Mouse (Mus musculus): ENCODE measurements around the gene Acp5. TPM values are rescaled to one million over a fixed set of nuclear protein-coding genes. Genes with fewer than 3 reads are reported as not detected.

Gene Acp5
- polyA plus RNA-seq, 2 experiments from 2014 or later, result 208 to 219 TPM

- no peak for ATAC-seq
Measured at GRCm38 (mm10) chr9:22138480-22138879, 3.0 kb upstream of the Acp5 start.

- no peak for ATAC-seq
Measured at GRCm38 (mm10) chr9:22136765-22137547, 1.4 kb upstream of the Acp5 start.

DNA sequence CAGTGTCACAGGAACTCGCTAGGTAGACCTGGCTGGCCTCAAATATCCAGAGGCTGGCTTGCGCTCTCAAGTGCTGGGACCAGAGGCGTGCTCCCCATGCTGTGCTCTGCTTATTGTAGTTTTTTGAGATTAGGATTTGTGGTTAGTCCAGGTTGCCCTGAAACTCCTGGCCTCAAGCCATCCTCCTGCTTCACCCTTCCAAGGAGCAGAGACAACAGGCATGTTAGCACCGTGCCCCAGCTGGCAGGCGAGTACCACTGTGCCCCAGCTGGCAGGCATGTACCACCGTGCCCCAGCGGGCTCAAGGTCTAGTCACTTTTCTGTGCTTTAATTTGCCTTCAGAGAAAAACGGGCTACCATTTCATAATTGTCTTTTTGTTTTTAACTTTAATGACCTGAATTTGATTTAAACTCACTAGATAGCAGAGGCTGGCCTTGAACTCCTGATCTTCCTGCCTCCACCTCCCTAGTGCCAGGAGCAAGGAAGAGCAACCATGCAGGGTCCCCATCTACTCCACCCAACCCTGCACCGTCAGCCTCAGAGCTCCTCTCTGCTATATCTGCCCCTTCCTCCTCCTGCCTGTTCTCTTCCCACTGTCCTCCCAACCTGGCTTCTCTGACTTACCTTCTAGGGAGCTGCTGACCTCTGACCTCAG lies 395 bp downstream of the Acp5 start:
- no peak for ATAC-seq

DNA sequence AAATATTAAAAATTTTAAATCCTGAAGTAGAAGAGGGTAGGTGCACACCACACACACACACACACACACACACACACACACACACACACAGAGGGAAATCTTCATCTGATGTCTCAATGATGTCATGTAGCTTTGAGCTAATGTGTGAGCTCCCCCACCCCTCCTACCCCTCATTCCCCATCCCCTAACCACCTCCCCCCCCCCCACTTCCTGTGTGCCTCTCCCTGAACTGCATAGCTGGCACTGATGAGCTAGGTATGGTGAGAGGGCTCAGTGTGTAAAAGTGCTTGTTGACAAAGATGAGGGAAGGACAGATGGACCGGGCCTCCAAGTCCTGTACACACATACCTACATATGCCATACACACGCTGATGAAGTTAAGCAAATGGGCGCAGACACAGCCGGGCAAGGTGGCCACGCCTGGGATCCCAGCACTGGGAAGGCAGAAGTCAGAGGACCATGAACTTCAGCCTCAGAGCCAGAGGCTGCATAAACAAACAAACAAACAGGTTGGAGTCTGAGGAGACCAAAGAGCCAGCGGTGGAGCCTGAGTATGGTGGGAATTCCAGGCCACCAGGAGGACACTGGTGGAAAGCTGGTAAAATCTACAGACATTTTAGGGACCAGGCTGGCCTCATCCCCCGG lies 1.1 kb downstream of the Acp5 start:
- peak; percentile 36 for ATAC-seq

DNA sequence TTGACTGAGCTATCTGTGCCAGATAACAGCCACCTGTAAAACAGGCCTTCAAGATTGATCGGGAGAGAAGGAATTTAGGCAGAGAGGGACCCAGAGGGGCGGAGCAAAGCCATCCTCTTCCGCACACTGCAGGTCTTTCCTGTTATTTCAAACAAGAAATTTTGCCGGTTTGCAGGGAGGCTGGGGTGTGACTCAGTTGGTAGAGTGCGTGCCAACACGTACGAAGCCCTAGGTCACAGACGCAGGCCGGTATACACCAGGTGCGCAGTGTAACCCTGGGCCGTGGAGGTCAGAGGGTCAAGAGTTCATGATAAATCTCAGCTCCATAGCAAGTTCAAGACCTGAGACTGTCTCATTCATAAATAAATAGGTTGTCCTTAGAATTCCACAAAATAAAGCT lies 3.3 kb downstream of the Acp5 start:
- peak; percentile 36 for ATAC-seq

DNA sequence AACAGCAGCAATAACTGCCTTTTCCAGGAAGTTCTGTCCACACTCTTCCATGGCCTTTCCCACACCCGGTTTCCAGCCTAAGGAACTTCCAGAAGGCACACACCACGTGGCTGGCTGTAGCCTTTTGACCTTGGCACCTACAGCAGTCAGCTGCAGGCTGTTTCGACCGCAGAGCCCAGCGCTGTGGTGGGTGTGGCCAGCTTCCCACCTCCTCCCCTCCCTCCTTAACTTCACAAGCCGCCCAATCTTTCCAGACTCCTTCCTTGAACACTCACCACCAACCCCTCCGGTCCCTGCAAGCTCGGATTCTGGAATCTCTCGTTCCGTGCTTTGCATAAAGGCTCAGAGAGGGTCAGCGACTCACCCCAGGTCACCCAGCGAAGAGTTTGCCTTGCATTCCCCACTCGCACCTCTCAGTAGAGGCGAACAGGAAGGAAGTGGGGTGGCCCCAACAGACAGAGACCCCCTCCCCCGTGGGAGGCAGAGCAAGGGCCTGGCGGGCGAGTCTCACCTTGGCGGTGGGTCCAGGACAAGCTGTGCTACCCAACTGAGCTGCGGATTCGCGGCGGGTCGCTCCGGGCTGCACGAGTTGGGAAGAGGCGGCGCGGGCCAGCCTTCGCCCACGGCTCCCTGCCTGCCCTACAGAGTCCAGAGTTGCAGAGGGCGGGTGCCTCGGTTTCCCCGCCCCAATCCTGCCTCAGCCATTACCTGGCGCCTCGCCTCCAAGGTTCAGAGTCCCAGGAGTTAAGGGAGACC lies 4.1 kb downstream of the Acp5 start:
- peak; percentile 29 for ATAC-seq

DNA sequence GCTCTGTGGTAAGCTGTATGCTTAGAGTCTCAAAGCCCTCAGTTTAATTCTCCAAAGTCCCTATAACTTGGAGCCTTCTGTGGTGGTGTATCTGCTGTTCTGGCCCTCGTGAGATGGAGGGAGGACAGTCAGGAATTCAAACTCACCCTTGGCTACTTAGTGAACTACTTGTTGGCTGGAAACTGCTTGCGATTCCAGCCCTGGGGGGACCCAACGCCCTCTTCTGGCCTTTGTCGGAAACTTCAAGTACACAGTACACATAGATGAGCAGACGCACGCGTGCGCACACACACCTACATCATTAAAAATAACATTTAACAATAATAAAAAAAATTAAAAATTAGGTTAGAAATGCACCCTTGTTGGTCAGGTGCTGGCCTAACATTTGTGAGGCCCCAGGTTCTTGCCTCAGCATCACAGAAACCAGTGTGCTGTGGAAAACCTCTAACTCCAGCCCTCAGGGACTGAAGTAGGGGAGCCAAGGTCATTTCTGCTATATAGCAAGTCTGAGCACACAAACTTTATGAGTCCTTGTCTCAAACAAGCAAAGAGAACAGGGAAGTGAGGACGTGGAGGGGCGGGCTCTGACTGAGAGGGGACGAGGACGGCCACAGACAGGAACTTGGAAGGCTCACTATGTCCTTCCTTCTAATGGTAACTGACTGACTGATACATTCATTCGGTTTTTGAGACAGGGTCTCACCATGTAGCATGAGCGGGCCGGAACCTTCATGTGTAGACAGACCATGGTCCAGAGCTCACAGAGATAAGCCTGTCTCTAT lies 10.1 kb downstream of the Acp5 start:
- ATAC-seq, result no peak

- ATAC-seq, result no peak
Measured at GRCm38 (mm10) chr9:22124169-22124568, 11.3 kb downstream of the Acp5 start.

DNA sequence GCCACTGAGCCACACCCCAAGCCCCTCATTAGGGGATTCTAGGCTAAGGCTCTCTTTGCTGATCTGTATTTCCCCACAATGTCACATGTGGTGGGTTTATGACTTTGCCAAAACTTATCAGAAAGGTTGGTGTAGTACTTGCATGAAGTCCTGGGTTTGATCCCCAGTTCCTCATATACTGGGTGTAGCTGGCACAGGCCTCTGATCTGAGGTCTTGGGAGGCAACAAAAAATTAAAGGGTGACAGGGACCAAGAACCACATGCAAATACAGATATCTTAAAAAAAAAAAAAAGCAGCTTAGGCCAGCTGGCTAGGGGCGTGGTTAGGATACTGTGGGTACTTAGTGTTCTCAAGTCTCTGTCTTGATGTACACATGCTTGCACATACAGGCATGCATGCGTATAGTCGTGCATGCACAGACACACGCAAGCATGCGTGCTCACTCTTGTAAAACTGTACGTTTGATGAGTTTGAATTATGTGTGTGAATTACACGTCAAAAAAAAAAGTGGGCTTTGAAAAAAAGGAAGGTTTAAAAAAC lies 12.4 kb downstream of the Acp5 start:
- peak; percentile 32 for ATAC-seq

GRCm38 (mm10) chr9:22122005-22122404 lies 13.5 kb downstream of the Acp5 start:
- no peak for ATAC-seq

- no peak for ATAC-seq
Measured at GRCm38 (mm10) chr9:22121545-22121944, 14.0 kb downstream of the Acp5 start.

- no peak for ATAC-seq
Measured at GRCm38 (mm10) chr9:22119543-22119942, 16.0 kb downstream of the Acp5 start.

- peak; percentile 35 for ATAC-seq
Measured at GRCm38 (mm10) chr9:22117754-22118456, 17.6 kb downstream of the Acp5 start.

DNA sequence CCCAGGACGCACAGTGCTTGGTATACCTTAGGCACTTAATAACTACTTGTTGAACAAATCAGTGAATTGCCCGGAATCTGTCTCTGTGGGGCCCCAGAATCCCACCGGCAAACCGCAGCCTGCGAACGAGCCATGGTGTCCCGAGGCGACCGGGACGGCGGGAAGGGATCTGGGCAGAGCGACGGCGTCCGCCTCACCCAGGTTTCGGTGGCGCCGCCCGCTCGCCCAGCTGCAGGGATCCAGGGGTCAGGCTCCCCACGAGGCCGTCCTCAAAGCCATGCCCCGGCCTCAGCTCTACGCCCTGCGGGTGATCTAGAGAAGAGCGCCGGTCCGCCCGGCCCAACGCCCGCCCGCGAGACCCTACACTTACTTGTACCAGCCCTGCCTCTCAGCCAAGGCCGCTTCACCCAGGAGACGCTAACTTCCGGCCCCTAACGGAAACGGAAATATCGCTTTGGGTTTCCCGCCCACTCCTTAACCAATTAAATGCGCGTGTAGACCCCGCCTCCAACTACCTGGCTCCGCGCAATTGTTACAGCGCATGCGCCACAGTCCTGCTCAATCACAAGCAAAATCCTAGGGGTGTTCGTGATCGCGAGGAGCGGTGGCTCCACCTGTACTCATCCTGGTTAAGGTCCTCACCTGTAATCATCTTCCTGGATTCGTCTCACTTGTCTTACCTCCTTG lies 18.6 kb downstream of the Acp5 start, which contains the start of gene Elof1:
TSS of gene Elof1 (minus strand) at position 433 of the 687 bp plus-strand sequence.
- peak; percentile 98 for ATAC-seq

GRCm38 (mm10) chr9:22116086-22116485 lies 19.4 kb downstream of the Acp5 start:
- no peak for ATAC-seq

DNA sequence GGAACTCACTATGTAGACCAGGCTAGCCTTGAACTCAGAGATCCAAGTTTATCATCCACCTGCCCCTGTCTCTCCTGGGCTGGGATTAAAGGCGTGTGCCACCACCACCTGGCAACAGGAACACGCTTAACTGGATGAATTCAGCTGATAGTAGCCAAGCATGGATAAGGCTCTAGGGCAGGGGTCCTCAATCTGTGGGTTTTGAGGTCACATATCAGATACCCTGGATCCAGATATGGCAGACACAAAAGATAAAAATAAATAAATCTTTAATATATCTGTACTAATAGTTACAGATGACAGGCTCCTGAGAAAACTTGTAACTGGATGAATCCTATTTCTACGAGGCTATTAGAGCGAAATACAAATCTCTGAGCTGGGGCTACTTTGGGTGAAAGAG lies 19.9 kb downstream of the Acp5 start:
- no peak for ATAC-seq

DNA sequence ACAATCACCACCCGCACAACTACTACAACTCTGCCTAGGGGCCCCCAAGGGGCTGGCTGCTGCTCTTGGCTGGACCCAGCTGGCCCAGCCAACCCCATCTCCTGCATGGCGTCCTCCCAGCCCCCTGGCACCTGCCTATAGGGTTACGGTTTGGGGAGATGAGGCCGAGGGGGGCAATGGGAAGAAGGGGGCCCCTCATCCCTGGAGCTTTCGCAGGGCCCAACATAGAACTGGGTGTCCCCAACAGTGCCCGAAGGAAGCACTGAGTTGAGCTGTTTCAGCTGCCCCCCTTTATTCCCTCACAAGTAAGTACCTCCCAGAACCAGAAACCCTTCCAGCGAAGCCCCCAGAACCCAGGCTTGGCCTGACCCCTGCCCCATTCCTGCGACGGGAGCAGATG lies 27.3 kb downstream of the Acp5 start:
- no peak for ATAC-seq

DNA sequence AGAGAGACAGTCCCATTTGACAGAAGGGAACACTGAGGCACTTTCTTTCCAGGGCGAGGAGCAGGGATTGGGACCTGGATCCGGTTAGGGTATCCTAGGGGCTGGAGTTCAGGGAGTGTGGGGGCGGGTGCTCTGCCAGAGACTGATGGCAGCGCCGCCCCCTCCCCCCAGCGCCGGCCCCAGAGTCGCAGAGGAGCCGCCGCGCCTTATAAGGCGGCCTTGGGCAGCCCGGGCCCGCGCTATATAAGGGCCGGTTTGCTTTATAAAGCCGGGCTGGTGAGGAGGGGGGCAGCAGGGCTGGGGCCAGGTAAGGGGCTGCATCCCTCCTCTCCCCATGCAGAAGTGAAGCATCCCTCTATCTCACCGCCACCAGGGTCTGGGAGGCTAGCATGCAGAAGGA lies 35.6 kb downstream of the Acp5 start:
- ATAC-seq, result no peak

DNA sequence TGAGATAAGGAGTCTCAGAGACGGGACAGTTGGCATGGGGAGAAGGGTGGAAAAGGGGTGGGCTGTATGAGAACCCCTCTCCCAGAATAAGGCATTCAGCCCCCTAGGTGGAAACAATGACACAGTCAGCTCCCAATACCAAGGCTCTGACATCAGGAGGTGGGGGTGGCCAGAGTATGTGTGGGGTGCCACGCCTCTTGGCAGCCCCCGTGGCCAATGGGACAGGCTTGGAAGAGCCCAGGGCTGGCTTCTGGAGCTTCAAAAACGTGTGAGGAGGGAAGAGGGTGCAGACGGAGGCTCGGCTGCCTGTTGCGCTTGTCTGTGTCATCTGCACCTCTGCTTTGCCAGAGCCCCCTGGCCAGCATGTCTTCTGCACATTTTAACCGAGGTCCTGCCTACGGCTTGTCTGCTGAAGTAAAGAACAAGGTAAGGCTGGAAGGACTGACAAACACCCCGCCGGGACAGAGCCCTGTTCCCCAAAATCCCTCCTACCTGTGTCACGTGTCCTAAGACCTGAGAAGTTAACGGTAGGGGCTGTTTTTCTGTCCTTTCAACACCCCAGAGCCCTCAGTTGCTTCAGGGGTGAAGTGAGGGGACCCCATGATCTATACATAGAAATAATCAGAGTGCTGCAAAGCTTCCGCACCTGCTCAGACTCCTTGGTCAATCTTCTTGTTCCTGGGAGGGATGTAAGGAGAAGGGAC lies 36.4 kb downstream of the Acp5 start, which contains the start of gene Cnn1:
TSS of gene Cnn1 (plus strand) at position 224 of the 704 bp plus-strand sequence.
- ATAC-seq, result no peak

DNA sequence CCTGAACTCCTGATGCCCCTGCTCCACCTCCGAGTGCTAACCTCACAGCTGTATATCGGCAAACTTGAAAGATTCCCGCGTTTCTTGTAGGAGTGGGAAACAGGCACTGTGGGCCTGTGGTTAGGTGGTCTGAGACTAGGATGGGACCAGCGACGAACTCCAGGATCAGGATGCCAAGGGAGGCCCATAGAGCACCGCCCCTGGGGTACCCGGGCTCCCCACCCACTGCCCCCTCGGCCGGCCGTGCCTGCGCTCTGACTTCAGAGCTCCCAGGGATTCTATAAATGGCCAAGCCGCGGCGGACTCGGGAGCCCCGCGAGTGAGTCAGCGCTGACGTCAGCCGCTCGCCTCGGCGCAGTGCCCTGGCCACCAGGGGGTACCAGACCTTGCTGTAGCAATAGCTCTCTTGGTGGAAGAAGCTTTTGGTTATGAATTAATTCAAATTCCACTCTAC lies 39.6 kb downstream of the Acp5 start:
- peak; percentile 92 for ATAC-seq
